Mouse (Mus musculus): Measurements from ENCODE around the gene Cyp4f39.

- TF ChIP-seq POLR2A (IDR thresholded peaks at IDR 0.05; ENCODE audit: extremely low read depth, insufficient read depth, low read length) (no peak), CTCF (IDR thresholded peaks at IDR 0.05; ENCODE audit: extremely low read depth, insufficient read depth, low read length) (no peak)
Measured at GRCm38 (mm10) chr17:32522816-32523215, 70.3 kb downstream of the Cyp4f39 start.

All from cortical plate, adult 2 months (tissue).